Mouse (Mus musculus): ENCODE results near the gene Rhof. TPM values are rescaled to one million over a fixed set of nuclear protein-coding genes. Genes with fewer than 3 reads are reported as not detected.
"Not testable (repeated sequence)": the region's sequence is repeated elsewhere in the genome, so short reads cannot be mapped to it uniquely, and the experiment has no call there.

Gene Rhof
- total RNA-seq, 2 experiments from 2014 or later, result 0.36 to 0.45 TPM

- intact Hi-C loops (cut with DNase I), result no loop called here
- no peak for DNase-seq (ENCODE audit: low spot score)
These were observed 52.5 kb downstream of the Rhof start for GRCm38 (mm10) chr5:123080041-123080440.

GRCm38 (mm10) chr5:123079568-123079967 lies 52.9 kb downstream of the Rhof start:
- intact Hi-C loops (cut with DNase I), result no loop called here
- DNase-seq (ENCODE audit: low spot score), result no peak

GRCm38 (mm10) chr5:123076419-123077281 lies 55.8 kb downstream of the Rhof start:
- intact Hi-C loops (cut with DNase I), result no loop called here
- DNase-seq (ENCODE audit: low spot score), result no peak

DNA sequence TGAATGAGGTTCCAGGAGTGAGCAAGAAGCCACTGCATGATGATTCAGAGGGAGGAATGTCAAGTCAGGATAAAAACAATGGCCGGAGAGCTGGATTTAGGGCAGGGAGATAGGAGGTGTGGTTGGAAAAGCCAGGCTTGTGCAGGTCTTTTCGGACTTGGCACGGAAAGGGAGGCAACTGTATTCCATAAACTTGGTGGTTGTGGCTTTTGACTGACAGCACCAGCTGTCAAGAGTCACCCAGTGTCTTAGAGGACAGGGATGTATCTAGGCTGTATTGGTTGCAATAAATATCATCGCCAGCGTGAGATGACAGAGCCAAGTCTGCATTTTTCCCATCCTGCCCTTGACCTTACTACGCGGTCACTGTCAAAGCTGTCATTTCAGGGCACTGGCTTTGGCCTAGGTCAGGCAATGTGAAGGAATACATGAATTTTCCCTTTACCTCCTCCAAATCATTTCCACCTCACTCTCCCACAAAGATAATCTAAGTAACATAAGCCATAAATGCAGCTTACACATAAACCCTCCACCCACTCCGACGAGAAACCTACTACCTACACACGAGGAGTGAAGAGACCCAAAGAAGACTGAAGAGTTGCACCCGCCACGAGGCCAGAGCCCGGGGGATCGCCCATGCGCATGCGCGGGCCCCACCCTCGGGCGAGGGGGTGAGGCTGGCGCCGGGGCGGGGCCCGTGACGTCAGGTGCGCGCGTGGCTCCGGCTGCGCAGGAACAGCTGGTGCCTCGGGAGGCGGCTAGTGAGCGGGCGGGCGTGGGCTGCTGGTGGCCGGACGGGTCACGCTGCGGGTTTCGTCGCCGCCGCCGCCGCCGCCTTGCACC lies 56.7 kb downstream of the Rhof start:
- peak; percentile 92 for DNase-seq (ENCODE audit: low spot score)
- intact Hi-C loops (cut with DNase I), result no loop called here

DNA sequence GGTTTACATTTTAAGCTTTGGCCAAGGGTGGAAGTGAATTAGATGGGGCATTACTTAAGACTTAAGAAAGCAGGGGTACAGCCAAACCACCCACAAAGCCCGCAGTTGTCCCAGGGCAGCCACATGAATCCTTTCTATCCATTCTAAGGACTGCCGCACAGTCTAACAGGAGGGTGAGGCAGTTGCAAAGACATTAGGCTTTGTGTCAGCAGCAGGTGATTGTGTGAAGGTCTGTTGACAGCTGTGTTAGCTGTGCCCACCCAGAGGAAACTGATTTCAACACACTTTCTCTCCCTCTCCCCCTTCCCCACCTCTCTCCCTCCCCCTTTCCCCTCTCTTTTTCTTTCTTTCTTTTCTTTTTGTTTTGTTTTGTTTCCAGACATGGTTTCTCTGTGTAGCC lies 63.8 kb downstream of the Rhof start:
- intact Hi-C loops (cut with DNase I), result no loop called here
- DNase-seq (ENCODE audit: low spot score), result no peak

GRCm38 (mm10) chr5:123068115-123068514 lies 64.4 kb downstream of the Rhof start, which contains the start of gene Tmem120b:
Gene Tmem120b (plus strand): TSS chr5:123068415.
- DNase-seq (ENCODE audit: low spot score), result no peak
- intact Hi-C loops (cut with DNase I), result no loop called here

DNA sequence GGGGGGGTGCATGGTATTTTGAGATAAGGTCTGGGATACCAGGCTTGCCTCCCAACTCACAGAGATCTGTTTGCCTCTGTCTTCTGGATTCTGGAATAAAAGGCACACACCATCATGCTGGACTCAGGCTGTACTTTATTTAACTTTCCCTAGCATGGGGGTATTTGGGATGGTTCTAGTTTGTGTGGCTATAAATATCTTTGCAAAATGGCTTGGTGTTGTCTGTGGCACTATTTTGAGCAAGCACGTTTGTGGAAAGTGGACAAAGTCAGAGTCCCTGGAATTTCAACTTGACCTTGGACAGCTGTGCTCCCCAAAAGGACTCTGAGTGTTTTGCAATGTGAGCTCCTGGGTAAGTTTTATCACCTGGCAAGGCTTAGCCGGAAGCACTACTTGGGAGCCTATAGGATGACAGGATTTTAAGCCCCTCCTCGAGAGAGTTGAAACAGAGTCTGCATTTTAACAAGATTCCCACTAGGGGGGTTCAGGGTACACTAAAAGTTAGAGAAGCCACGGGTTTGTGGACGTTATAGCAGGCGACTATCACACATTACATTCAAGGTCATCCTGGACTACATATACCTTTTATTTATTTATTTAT lies 65.0 kb downstream of the Rhof start:
- DNase-seq (ENCODE audit: low spot score), result no peak
- intact Hi-C loops (cut with DNase I), result no loop called here

GRCm38 (mm10) chr5:123064207-123064606 lies 68.3 kb downstream of the Rhof start:
- intact Hi-C loops (cut with DNase I), result loop anchor here (2.0 kb wide), 2 partner anchors 53 to 91 kb away; no protein-coding TSS in a partner anchor
- no peak for DNase-seq (ENCODE audit: low spot score)

GRCm38 (mm10) chr5:123063141-123063540 lies 69.4 kb downstream of the Rhof start:
- intact Hi-C loops (cut with DNase I), result loop anchor here (2.0 kb wide), 1 partner anchor 70 kb away; the partner anchor contains the start of gene Rhof
- no peak for DNase-seq (ENCODE audit: low spot score)

GRCm38 (mm10) chr5:123061402-123061749 lies 71.1 kb downstream of the Rhof start:
- intact Hi-C loops (cut with DNase I); DNase-seq (ENCODE audit: low spot score): not testable (repeated sequence)

DNA sequence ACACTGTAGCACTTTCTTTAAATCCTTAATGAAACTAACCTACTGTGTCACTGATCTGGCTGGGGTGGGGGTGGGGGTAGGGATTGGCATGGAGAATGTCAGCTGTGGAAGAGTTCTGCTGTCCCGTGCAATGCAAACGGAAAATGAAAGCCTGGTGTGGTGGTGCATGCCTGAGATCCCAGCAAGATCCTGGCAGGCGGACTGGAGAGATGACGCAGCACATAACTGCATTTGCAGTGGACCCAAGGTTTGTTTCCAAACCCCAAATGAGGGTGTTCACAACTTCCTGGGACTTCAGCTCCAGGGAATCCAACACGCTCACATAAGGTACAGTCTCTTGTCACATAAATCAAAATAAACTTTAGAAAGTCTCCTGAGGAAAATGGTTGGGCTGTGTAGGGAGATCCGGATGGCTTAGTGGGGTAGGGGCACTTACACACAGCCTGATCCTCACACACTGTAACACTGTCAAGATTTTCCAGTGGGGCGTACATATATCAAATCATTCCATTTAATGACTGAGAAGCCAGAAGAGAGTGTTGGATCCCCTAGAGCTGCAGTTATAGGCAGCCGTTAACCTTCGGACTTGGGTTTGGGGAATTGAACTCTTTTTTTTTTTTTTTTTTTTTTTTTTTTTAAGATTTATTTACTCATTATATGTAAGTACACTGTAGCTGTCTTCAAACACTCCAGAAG lies 71.6 kb downstream of the Rhof start:
- no peak for DNase-seq (ENCODE audit: low spot score)
- intact Hi-C loops (cut with DNase I), result no loop called here

- intact Hi-C loops (cut with DNase I), result loop anchor here (10.0 kb wide), 1 partner anchor 235 kb away; the partner anchor contains the start of gene Anapc5
- no peak for DNase-seq (ENCODE audit: low spot score)
These were observed 72.6 kb downstream of the Rhof start for GRCm38 (mm10) chr5:123059757-123060520.

- no peak for DNase-seq (ENCODE audit: low spot score)
- intact Hi-C loops (cut with DNase I), result loop anchor here (10.0 kb wide), 1 partner anchor 234 kb away; the partner anchor contains the start of gene Anapc5
These were observed 74.0 kb downstream of the Rhof start for GRCm38 (mm10) chr5:123058251-123059102.

DNA sequence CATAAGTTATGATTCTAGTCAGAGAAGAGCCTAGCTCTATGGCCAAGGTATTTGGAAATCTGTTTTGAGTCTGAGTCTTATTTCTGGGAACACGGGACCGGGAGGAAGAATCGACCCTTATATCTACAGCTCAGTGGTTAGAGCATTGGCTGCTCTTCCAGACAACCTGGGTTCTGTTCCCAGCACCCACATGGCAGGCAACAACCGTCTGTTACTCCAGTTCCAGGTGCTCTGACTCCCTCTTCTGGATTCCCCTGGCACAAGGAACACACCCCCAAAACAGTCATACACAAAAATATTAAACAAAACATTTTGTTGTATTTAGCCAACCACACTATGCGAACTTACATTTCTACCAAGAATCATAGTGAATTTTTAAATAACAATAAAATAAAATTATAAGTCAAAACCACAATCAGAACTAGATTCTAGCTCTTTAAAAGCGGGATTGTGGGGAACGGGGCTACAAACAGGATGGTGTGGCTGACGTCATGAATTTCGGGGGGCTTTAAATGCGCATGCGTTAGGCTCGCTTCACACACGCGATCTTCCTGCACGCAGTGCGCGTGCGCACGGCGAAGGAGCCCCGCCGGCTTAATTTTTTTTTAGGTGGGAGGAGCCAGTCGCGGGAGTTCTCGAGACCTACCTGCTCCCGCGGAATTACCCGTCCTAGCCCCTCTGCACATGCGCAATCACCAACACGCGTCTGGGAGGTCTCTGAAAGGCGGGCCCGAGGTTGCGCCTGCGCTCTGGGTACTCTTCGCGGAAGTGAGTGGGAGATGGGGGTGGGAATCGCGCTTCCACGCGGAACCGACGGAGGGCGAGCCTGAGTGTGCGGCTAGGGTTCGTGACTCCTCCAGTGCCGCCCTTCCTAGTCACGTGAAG lies 74.9 kb downstream of the Rhof start:
- intact Hi-C loops (cut with DNase I), result loop anchor here (10.0 kb wide), 1 partner anchor 233 kb away; the partner anchor contains the start of gene Anapc5
- peak; percentile 99 for DNase-seq (ENCODE audit: low spot score)
